Mouse (Mus musculus): ENCODE measurements around the gene Ocln. TPM values are rescaled to one million over a fixed set of nuclear protein-coding genes. Genes with fewer than 3 reads are reported as not detected.

Ocln gene
- 14.6 and 15.8 TPM in 2 replicates for polyA plus RNA-seq (2011; ENCODE audit: insufficient read depth, insufficient read length, low read depth, missing spikeins)

DNA sequence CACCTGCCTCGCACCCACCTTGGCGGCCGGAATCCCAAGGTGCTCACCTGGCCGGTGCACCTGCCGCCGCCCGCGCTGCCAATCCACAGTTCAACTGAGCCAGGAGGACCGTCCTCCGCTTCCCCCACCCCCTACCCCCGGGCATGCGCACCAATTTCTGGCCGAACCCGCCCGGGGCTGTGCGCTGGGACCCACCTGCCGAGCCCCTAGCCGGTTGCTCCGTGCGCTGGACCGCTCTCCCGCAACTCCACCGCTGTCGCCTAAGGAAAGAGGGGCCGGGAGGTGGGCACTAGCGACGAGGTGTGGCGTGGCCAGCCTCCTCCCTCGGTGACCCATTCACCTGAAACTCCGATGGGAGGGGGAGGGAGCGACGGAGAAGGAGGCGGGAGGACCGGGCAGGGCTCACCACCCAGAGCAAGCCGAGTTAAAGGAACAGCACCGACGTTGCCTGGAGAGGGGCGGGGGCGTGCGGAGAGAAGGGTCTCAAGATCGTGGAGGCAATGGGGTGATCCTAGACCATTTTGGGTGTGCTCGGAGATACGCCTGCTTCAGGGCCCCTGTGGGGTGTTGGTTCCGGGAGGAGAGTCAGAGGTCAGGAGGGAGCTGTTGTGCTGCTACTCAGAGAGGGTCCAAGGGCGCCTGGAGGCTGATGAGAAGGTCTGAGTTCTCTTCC is at the start of gene Ocln:
Gene Ocln (minus strand): TSS at position 350 of the 673 bp plus-strand sequence.
- Histone ChIP-seq H3K36me3 (ENCODE audit: control insufficient read depth, insufficient read depth, low read length, poor library complexity, severe bottlenecking) (no peaks in the 10 kb centered on the region), H3K27ac (ENCODE audit: insufficient read depth, low read length) (no peak within 1 kb of the TSS), H3K4me3 (ENCODE audit: low read depth, low read length) (peak within 1 kb of the TSS; percentile 74), H3K27me3 (ENCODE audit: control insufficient read depth, insufficient read depth, low read length, poor library complexity, severe bottlenecking) (no peaks in the 10 kb centered on the region), H3K9me3 (replicated peaks; ENCODE audit: control insufficient read depth, insufficient read depth, low read length, poor library complexity, severe bottlenecking) (no peaks in the 10 kb centered on the region), H3K9ac (ENCODE audit: low read depth, poor library complexity, severe bottlenecking) (peak within 1 kb of the TSS; percentile 77), H3K4me1 (ENCODE audit: control insufficient read depth, insufficient read depth, low read length) (no peaks in the 10 kb centered on the region)
- no peak for TF ChIP-seq EP300 (IDR thresholded peaks at IDR 0.05; ENCODE audit: insufficient read depth, low read depth, low read length)
- no peak for TF ChIP-seq POLR2A (IDR thresholded peaks at IDR 0.05; ENCODE audit: insufficient read depth, low read length)
- no peak for TF ChIP-seq CTCF (IDR thresholded peaks at IDR 0.05; ENCODE audit: low read depth, low read length)

DNA sequence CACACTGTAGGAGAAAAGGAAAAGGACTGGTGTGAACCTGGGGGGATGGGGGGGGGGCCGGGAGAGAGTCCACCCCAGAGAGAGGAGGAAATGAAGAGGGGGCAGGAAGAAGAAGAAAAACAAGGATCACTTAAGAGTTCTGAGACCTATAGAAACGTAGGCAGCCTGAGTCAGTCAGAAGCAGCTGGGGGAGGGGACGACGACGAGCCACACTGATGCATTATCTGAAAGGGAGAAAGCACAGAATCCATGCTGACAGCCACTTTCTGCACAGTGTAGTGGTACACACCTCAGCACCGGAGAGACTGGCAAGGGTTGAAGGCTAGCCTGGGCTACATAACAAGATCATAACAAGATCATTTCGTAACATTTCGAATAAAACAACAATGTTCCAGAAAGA is 48.5 kb upstream of the Ocln start:
- no peak overlapping the region for H3K9ac ChIP-seq (ENCODE audit: low read depth, poor library complexity, severe bottlenecking)
- H3K4me1 ChIP-seq (ENCODE audit: control insufficient read depth, insufficient read depth, low read length): peaks cover 2% of the 10 kb centered on the region
- H3K9me3 ChIP-seq (replicated peaks; ENCODE audit: control insufficient read depth, insufficient read depth, low read length, poor library complexity, severe bottlenecking): no peaks in the 10 kb centered on the region
- H3K36me3 ChIP-seq (ENCODE audit: control insufficient read depth, insufficient read depth, low read length, poor library complexity, severe bottlenecking): no peaks in the 10 kb centered on the region
- H3K27me3 ChIP-seq (ENCODE audit: control insufficient read depth, insufficient read depth, low read length, poor library complexity, severe bottlenecking): no peaks in the 10 kb centered on the region
- TF ChIP-seq POLR2A (IDR thresholded peaks at IDR 0.05; ENCODE audit: insufficient read depth, low read length): no peak
- TF ChIP-seq EP300 (IDR thresholded peaks at IDR 0.05; ENCODE audit: insufficient read depth, low read depth, low read length): no peak
- no peak for TF ChIP-seq CTCF (IDR thresholded peaks at IDR 0.05; ENCODE audit: low read depth, low read length)
- H3K4me3 ChIP-seq (ENCODE audit: low read depth, low read length): no peak overlapping the region
- no peak overlapping the region for H3K27ac ChIP-seq (ENCODE audit: insufficient read depth, low read length)

GRCm38 (mm10) chr13:100600317-100600716 is 47.8 kb upstream of the Ocln start:
- Histone ChIP-seq H3K4me1 (ENCODE audit: control insufficient read depth, insufficient read depth, low read length) (peaks cover 2% of the 10 kb centered on the region), H3K27me3 (ENCODE audit: control insufficient read depth, insufficient read depth, low read length, poor library complexity, severe bottlenecking) (no peaks in the 10 kb centered on the region), H3K27ac (ENCODE audit: insufficient read depth, low read length) (no peak overlapping the region), H3K4me3 (ENCODE audit: low read depth, low read length) (peak overlapping the region; percentile 20; the same call in 1 of the 2 replicates), H3K36me3 (ENCODE audit: control insufficient read depth, insufficient read depth, low read length, poor library complexity, severe bottlenecking) (no peaks in the 10 kb centered on the region), H3K9ac (ENCODE audit: low read depth, poor library complexity, severe bottlenecking) (no peak overlapping the region), H3K9me3 (replicated peaks; ENCODE audit: control insufficient read depth, insufficient read depth, low read length, poor library complexity, severe bottlenecking) (no peaks in the 10 kb centered on the region)
- TF ChIP-seq EP300 (IDR thresholded peaks at IDR 0.05; ENCODE audit: insufficient read depth, low read depth, low read length) (no peak), CTCF (IDR thresholded peaks at IDR 0.05; ENCODE audit: low read depth, low read length) (no peak), POLR2A (IDR thresholded peaks at IDR 0.05; ENCODE audit: insufficient read depth, low read length) (no peak)

GRCm38 (mm10) chr13:100597284-100597683 is 44.8 kb upstream of the Ocln start:
- H3K27me3 ChIP-seq (ENCODE audit: control insufficient read depth, insufficient read depth, low read length, poor library complexity, severe bottlenecking): no peaks in the 10 kb centered on the region
- no peaks in the 10 kb centered on the region for H3K36me3 ChIP-seq (ENCODE audit: control insufficient read depth, insufficient read depth, low read length, poor library complexity, severe bottlenecking)
- no peak overlapping the region for H3K4me3 ChIP-seq (ENCODE audit: low read depth, low read length)
- H3K9ac ChIP-seq (ENCODE audit: low read depth, poor library complexity, severe bottlenecking): no peak overlapping the region
- no peaks in the 10 kb centered on the region for H3K9me3 ChIP-seq (replicated peaks; ENCODE audit: control insufficient read depth, insufficient read depth, low read length, poor library complexity, severe bottlenecking)
- no peak overlapping the region for H3K27ac ChIP-seq (ENCODE audit: insufficient read depth, low read length)
- no peak for TF ChIP-seq POLR2A (IDR thresholded peaks at IDR 0.05; ENCODE audit: insufficient read depth, low read length)
- no peak for TF ChIP-seq CTCF (IDR thresholded peaks at IDR 0.05; ENCODE audit: low read depth, low read length)
- no peak for TF ChIP-seq EP300 (IDR thresholded peaks at IDR 0.05; ENCODE audit: insufficient read depth, low read depth, low read length)
- no peaks in the 10 kb centered on the region for H3K4me1 ChIP-seq (ENCODE audit: control insufficient read depth, insufficient read depth, low read length)

DNA sequence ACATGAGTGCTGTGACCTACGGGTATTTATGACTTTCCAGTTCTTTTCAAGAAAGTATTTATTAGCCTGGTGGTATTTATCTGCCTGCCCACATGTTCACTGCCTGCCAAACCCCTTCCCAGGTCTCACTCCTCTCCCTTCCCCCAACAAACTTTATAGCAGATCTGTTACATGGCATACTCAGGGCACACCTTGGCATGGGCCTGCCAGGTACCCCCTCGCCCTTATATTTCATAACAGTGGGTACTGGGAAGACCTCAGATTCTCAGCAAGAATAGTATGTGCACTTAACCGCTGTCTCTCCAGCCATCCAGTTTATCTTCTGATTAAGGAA is 43.0 kb upstream of the Ocln start:
- Histone ChIP-seq H3K36me3 (ENCODE audit: control insufficient read depth, insufficient read depth, low read length, poor library complexity, severe bottlenecking) (no peaks in the 10 kb centered on the region), H3K9me3 (replicated peaks; ENCODE audit: control insufficient read depth, insufficient read depth, low read length, poor library complexity, severe bottlenecking) (no peaks in the 10 kb centered on the region), H3K27ac (ENCODE audit: insufficient read depth, low read length) (no peak overlapping the region), H3K4me3 (ENCODE audit: low read depth, low read length) (no peak overlapping the region), H3K27me3 (ENCODE audit: control insufficient read depth, insufficient read depth, low read length, poor library complexity, severe bottlenecking) (no peaks in the 10 kb centered on the region), H3K4me1 (ENCODE audit: control insufficient read depth, insufficient read depth, low read length) (no peaks in the 10 kb centered on the region), H3K9ac (ENCODE audit: low read depth, poor library complexity, severe bottlenecking) (no peak overlapping the region)
- no peak for TF ChIP-seq CTCF (IDR thresholded peaks at IDR 0.05; ENCODE audit: low read depth, low read length)
- no peak for TF ChIP-seq POLR2A (IDR thresholded peaks at IDR 0.05; ENCODE audit: insufficient read depth, low read length)
- no peak for TF ChIP-seq EP300 (IDR thresholded peaks at IDR 0.05; ENCODE audit: insufficient read depth, low read depth, low read length)

- Histone ChIP-seq H3K4me3 (ENCODE audit: low read depth, low read length) (no peak overlapping the region), H3K36me3 (ENCODE audit: control insufficient read depth, insufficient read depth, low read length, poor library complexity, severe bottlenecking) (no peaks in the 10 kb centered on the region), H3K4me1 (ENCODE audit: control insufficient read depth, insufficient read depth, low read length) (no peaks in the 10 kb centered on the region), H3K9me3 (replicated peaks; ENCODE audit: control insufficient read depth, insufficient read depth, low read length, poor library complexity, severe bottlenecking) (no peaks in the 10 kb centered on the region), H3K9ac (ENCODE audit: low read depth, poor library complexity, severe bottlenecking) (no peak overlapping the region), H3K27me3 (ENCODE audit: control insufficient read depth, insufficient read depth, low read length, poor library complexity, severe bottlenecking) (no peaks in the 10 kb centered on the region), H3K27ac (ENCODE audit: insufficient read depth, low read length) (no peak overlapping the region)
- no peak for TF ChIP-seq POLR2A (IDR thresholded peaks at IDR 0.05; ENCODE audit: insufficient read depth, low read length)
- no peak for TF ChIP-seq CTCF (IDR thresholded peaks at IDR 0.05; ENCODE audit: low read depth, low read length)
- TF ChIP-seq EP300 (IDR thresholded peaks at IDR 0.05; ENCODE audit: insufficient read depth, low read depth, low read length): no peak
Observed at GRCm38 (mm10) chr13:100594838-100595551, 42.5 kb upstream of the Ocln start.
